Comparison of ENCODE assay signal across 14 mouse cellular contexts in genomic region chr10:77391072-77391471, GRCm38 (mm10). TPM values are rescaled to one million over a fixed set of nuclear protein-coding genes. Genes with fewer than 3 reads are reported as not detected.
DNase-seq lines count a peak whose midpoint lies in the region.
"Had no signal": no experiment of that assay in that cellular context is flagged by ENCODE, and none has a peak within 500 bp of the region (broad histone marks: within the 10 kb centered on the region; RNA-seq: fewer than 3 reads in every experiment).

No protein-coding gene starts in this region.

- peak; percentile 32 for DNase-seq in layer of hippocampus, adult 11-12 months (ENCODE audit: low spot score)
- DNase-seq in layer of hippocampus, adult 8-10 months (ENCODE audit: low spot score in 2 of 2) = no peak
- DNase-seq in lung, adult 18-20 months = peak; percentile 35 to 45
- no peak for DNase-seq in lung, postnatal 14 days
- peak; percentile 59 for DNase-seq in lung, postnatal 36 days
- DNase-seq in lung, postnatal 4 days = peak; percentile 30 to 37
- DNase-seq: adrenal gland, adult 2 months; adrenal gland, postnatal 14 days; cerebellum, adult 11 months; cerebellum, adult 2 months; cerebellum, postnatal 10 days; cerebellum, postnatal 36 days; embryo, embryonic 11 days; gastrocnemius, postnatal 25 days had no signal

RNA-seq across cellular contexts. Expression of gene Adarb1, which starts 27.0 kb away (rescaled TPM):
- total RNA-seq in layer of hippocampus, adult 8-10 months (2022) = 100 to 1,000 TPM; 107 to 123 (median 114) TPM

Comparison
In these comparisons a context has a peak if more than half of its experiments do, and no peak if none do; other contexts are left out.
1. DNase-seq: peak in layer of hippocampus, adult 11-12 months (single experiment), lung, adult 18-20 months (2 of 2), lung, postnatal 36 days (single experiment) and lung, postnatal 4 days (2 of 2); none in layer of hippocampus, adult 8-10 months (0 of 2) and lung, postnatal 14 days (single experiment).